Mouse (Mus musculus) spleen, adult 12 weeks (tissue): ENCODE data around the gene Exosc1.
"Not testable (repeated sequence)": the region's sequence is repeated elsewhere in the genome, so short reads cannot be mapped to it uniquely, and the experiment has no call there.

Source experiments
- DNase-seq: peaks from one replicate; pipeline ENCODE4 v3.0.0; 2022; ENCODE audit warnings: low spot score

Exosc1 gene

GRCm38 (mm10) chr19:41933179-41934086 lies at the start of gene Exosc1, which contains the start of gene Zdhhc16:
Exosc1 (minus strand) TSS chr19:41933423.
Zdhhc16 (plus strand) TSS chr19:41933480.
- peak; percentile 95 for DNase-seq

- DNase-seq, result no peak
Measured at GRCm38 (mm10) chr19:41982791-41983150, 49.5 kb upstream of the Exosc1 start.

- DNase-seq, result no peak
Measured at GRCm38 (mm10) chr19:41981931-41982790, 48.9 kb upstream of the Exosc1 start.

DNA sequence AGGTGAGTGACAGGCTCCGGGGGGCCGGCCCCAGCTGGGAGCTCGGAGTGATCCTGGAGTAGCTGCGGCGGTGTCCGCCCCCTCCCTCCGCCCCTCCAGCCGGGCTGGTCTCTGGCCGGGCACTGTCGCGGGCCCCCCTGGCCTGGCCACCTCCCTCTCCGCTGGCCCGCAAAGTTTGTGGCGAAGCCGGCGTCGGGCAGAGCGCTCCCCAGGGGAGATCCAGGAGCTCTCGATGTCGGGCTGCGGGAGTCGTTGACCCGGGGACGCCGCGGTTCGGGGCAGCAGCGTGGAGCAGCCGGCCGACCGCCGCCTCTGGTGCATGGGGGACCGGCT lies 48.3 kb upstream of the Exosc1 start, which contains the start of gene Ubtd1:
Gene Ubtd1, plus strand, starts transcription at position 169 of the 333 bp plus-strand sequence.
- no peak for DNase-seq

DNA sequence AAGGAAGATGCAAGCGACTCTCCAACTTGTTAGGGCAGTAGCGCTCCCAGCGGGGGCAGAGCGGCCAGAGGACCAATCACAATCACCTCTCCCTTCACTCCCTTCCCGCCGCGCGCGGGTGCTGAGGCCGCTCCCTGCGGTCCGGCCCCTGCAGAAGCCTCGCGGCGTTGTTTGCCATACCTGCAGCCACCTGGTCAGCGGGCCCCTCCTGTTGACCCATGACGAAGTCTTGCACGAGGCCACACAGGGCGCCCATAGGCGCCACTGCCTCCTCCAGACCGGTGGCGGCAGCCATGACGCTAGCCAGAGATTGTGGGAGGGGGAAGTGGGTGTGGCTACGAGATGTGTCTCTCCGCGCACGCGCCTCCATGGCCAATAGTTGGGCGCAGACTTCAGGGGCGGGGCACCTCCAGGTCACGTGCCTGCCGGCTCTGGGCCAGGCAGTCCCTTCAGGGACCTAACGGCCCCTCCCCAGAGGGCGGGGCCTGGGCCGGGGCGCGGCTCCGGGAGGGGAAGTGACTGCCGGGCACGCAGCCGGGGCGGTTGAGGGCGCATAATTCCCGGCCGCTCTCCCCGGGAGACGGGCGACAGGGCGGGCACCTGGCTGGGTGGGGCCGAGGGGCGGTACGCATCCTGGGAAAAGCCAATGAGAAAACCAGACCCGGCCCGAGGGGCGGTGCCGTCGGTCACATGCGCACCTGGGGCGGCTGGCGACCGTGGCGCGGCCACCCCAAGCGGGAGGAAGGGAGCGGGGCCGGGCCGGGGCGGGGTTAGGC lies 47.8 kb upstream of the Exosc1 start, which contains the start of gene Mms19:
Gene Mms19, minus strand, starts transcription at position 339 of the 776 bp plus-strand sequence.
- peak; percentile 99 for DNase-seq

DNA sequence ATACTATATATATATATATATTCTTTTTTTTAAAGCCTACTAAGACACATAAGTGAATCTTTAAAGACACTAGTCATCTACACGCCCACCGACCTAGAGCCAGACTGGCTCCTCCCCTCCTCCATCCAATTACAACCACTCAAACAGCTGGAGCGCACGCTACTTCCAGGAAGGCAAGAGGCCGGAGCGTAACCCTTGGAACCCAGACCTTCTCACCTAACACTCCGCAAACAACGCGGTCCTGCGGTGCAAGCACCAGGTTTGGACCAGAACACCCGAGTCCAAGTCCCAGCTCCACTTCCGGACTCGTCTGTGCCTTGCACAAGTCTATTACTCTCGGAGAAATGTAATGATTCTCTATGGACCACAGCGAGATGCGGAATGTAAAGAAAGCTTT lies 47.2 kb upstream of the Exosc1 start:
- DNase-seq, result no peak

- DNase-seq, result no peak
Measured at GRCm38 (mm10) chr19:41973891-41974794, 40.9 kb upstream of the Exosc1 start.

DNA sequence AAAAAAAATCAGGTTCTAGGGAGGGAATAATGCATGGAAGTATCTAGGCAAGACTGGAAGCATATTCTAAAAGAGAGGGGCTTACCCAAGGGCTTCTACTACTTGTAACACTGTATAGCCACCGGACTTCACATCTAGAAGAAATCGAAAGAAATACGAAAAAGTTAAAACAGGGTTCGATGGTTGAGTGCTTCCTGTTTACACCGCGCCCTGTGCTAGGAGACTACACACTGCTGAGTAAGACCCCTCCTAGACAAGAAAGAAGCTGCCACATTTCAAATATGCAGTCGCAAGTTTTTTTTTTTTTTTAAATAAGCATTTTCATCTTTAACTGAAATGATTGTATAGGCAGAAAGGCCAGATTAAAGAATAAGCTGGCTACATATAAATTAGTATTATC lies 36.4 kb upstream of the Exosc1 start:
- no peak for DNase-seq

DNA sequence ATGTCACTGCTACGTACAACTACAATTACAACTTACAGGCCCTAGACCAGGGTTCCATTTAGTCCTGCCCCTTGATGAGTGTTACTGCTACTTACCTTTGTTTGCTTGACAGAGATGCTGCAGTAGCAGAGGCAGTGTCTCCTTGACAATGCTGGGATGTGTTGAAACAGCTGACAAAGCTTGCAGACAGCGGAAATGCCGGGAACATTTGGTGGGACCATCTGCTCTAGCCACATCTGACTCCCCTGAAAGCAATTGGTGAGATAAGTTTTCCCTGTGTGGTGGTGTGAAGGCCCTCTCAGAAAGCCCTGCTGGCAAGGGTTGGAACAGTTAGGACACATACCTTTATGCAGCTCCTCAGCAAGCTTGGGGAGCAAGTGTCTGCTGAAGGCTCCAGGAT lies 20.4 kb upstream of the Exosc1 start:
- DNase-seq, result no peak

DNA sequence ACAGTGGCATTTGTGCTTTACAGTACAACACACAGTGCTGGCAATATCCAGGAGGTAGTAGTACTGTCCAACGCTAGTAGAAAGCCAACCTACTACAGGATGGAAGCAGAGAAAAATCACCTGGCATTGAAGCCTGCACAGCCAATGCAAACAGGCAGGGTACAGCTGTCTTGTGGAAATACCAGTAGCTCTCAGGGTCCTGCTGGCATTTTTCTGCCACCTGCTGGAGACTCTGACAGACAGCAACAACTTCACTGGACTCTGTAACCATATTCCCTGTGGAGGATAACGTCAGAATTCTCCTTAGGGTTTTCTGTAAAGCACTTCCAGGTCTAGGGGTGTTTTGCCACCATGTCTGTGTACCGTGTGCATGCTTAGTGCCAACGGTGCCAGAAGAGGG lies 19.1 kb upstream of the Exosc1 start:
- no peak for DNase-seq

- no peak for DNase-seq
Measured at GRCm38 (mm10) chr19:41943841-41944240, 10.6 kb upstream of the Exosc1 start.

DNA sequence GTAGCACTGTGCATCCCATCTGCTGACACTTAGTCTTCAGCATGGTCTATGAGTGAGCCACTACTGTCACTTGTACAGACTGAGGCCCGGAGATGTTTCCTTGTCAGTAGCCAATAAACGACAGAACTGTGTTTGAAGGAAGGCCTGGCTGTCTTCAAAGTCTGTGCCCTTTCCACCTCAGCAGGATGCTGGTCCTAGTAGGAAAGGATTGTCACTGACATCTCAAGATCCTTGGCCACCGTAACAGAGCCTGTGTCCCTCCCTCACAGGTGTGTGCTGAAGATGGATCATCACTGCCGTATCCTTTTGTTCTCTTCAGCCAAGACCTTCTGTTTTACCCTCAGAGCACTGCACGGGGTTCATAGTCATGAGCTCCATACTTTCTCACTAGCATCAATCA lies 5.3 kb upstream of the Exosc1 start:
- no peak for DNase-seq

- no peak for DNase-seq
Measured at GRCm38 (mm10) chr19:41935921-41936320, 2.7 kb upstream of the Exosc1 start.

DNA sequence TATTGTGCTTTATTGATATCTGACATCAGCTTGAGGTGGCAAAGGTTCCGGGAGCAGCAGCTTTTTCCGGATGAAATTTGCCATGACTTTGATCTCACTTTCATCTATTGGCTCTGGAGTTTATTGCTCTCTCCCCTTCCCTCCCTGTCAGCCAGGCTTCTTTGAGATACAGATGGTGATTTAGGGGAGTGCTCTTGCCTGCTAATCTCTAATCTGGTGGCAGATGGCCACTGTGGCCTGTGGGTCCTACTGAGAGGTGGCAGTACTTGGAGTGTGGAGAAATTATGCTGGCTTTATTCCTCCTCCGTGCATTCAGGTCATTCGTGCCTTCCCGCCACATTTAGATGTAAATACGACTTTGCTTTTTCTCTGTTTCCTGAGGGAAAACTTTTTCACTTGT lies 901 bp upstream of the Exosc1 start:
- DNase-seq, result no peak

DNA sequence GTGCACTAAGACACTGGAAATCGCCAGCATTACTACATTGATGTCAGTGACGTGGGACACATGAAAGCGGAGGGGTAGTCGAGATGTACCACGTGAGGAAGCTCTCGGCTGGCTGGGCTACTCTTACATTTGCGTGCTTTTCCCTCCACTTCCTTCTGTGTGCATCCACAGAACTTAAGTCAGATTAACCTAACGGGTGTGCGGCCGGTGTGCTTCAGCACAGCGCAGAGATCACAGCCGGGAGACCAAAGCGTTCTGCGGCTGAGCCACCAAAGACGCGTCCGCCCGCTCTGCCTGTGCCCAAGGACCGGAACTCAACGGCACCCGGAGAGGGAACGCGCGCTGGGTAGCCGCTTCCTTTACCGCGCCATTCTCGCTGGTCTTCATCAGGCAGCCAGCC lies 537 bp downstream of the Exosc1 start:
- DNase-seq, result peak; percentile 7

DNA sequence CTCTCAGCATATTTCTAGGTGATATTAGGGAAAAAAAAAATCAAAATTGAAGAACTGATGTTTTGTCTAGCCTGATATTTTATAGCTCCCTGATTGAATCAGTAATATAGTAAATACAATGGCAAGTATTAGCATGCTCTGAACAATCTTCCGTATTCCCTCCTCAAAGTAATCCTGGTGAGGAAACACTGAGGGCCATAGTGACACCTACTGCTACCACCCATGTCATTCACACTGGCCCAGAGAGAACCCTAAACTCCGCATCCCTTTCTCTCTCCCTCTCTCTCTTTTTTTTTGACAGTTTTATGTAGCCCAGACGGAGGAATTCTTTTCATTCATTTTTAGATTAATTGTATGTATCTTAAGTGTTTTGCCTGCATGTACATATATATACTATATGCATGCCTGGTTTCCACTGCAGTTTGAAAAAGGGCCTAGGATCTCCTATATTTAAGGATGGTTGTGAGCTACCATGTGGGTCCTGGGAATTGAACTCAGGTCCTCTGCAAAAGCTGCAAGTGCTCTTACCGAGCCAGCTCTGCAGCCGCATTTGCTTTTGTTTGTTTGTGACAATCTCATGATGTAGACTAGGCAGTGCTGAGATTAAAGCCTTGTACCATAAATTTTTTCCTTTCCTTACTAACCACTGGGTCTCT lies 12.7 kb downstream of the Exosc1 start:
- DNase-seq, result no peak

GRCm38 (mm10) chr19:41919471-41919870 lies 13.8 kb downstream of the Exosc1 start:
- no peak for DNase-seq

DNA sequence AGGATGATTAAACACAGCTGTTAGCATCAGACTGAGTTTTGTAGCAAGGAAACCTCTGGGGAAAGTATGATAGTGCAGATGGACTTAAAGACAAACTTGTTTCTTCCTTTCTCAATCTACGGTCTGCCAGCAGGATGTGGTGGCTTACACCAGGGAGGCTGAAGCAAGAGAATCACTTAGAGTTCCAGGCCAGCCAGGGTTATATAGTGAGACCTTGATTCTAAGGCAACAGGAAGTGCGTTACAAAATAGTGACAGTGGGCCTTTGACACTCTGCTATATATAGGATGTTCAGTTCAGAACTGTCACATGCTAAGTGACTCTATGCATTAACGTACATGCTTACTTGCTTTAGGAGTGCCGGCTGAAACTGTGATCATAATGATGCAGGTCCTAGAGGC lies 16.4 kb downstream of the Exosc1 start:
- no peak for DNase-seq

DNA sequence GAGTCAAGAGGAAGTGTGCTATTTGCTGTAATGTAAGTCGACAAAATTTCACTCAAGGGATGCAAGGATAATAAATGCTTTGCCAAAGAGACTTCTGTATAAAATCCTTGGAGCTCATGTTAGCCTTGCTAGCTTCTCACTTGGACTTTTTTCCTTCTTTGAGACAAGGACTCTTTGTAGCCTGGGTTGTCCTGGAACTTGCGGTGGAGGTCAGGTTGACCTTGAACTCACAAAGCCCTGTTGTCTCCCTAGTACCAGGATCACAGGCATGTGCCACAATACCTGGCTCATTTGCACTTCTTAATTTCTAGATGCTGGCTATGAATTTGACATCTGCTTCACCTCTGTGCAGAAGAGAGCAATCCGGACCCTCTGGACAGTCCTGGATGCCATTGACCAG lies 17.9 kb downstream of the Exosc1 start:
- DNase-seq, result no peak

- DNase-seq, result not testable (repeated sequence)
Measured at GRCm38 (mm10) chr19:41914592-41914882, 18.7 kb downstream of the Exosc1 start.
